Mouse (Mus musculus) spleen, adult 18-20 months (tissue): Measurements from ENCODE around the gene Adamts17.
A peak's percentile ranks its signal among the peaks of the same experiment; 100 is the strongest.

Source experiments
- DNase-seq, 2 experiments: peaks; one replicate each; pipeline ENCODE4 v3.0.0; 2022; ENCODE audit warnings: mixed read lengths in 2 of 2

The Adamts17 gene

GRCm38 (mm10) chr7:66839463-66840007 lies at the start of gene Adamts17:
Gene Adamts17 (plus strand): TSS chr7:66839735.
- peak; percentile 70 to 78 for DNase-seq

GRCm38 (mm10) chr7:66789860-66790748 lies 49.4 kb upstream of the Adamts17 start:
- no peak for DNase-seq

- no peak for DNase-seq
Observed at GRCm38 (mm10) chr7:66791022-66791421, 48.5 kb upstream of the Adamts17 start.

GRCm38 (mm10) chr7:66796909-66797308 lies 42.6 kb upstream of the Adamts17 start:
- no peak for DNase-seq

- no peak for DNase-seq
Observed at GRCm38 (mm10) chr7:66797345-66797744, 42.2 kb upstream of the Adamts17 start.

GRCm38 (mm10) chr7:66798826-66799225 lies 40.7 kb upstream of the Adamts17 start:
- DNase-seq: no peak

GRCm38 (mm10) chr7:66800784-66801183 lies 38.8 kb upstream of the Adamts17 start:
- no peak for DNase-seq

GRCm38 (mm10) chr7:66801785-66802184 lies 37.8 kb upstream of the Adamts17 start:
- no peak for DNase-seq

- no peak for DNase-seq
Observed at GRCm38 (mm10) chr7:66803798-66804197, 35.7 kb upstream of the Adamts17 start.

GRCm38 (mm10) chr7:66806801-66807200 lies 32.7 kb upstream of the Adamts17 start:
- no peak for DNase-seq

GRCm38 (mm10) chr7:66810436-66810835 lies 29.1 kb upstream of the Adamts17 start:
- no peak for DNase-seq

- no peak for DNase-seq
Observed at GRCm38 (mm10) chr7:66811294-66811693, 28.2 kb upstream of the Adamts17 start.

- DNase-seq: no peak
Observed at GRCm38 (mm10) chr7:66812289-66812688, 27.2 kb upstream of the Adamts17 start.

- no peak for DNase-seq
Observed at GRCm38 (mm10) chr7:66812737-66813136, 26.8 kb upstream of the Adamts17 start.

- no peak for DNase-seq
Observed at GRCm38 (mm10) chr7:66813172-66813571, 26.4 kb upstream of the Adamts17 start.

GRCm38 (mm10) chr7:66815526-66815925 lies 24.0 kb upstream of the Adamts17 start:
- no peak for DNase-seq

- DNase-seq: peak in 1 of 2 experiments; percentile 30
Observed at GRCm38 (mm10) chr7:66820034-66820433, 19.5 kb upstream of the Adamts17 start.

GRCm38 (mm10) chr7:66830803-66831202 lies 8.7 kb upstream of the Adamts17 start:
- DNase-seq: no peak

- no peak for DNase-seq
Observed at GRCm38 (mm10) chr7:66831295-66831694, 8.2 kb upstream of the Adamts17 start.

- peak; percentile 22 to 45 for DNase-seq
Observed at GRCm38 (mm10) chr7:66840008-66840719, 629 bp downstream of the Adamts17 start.

GRCm38 (mm10) chr7:66841165-66841564 lies 1.6 kb downstream of the Adamts17 start:
- DNase-seq: no peak

- DNase-seq: peak in 1 of 2 experiments; percentile 10
Observed at GRCm38 (mm10) chr7:66842021-66842420, 2.5 kb downstream of the Adamts17 start.

GRCm38 (mm10) chr7:66843846-66844245 lies 4.3 kb downstream of the Adamts17 start:
- DNase-seq: no peak

- DNase-seq: no peak
Observed at GRCm38 (mm10) chr7:66846582-66846981, 7.0 kb downstream of the Adamts17 start.
